Mouse (Mus musculus) large intestine, adult 2 months (tissue): ENCODE data around the gene Adcy3. TPM values are rescaled to one million over a fixed set of nuclear protein-coding genes. Genes with fewer than 3 reads are reported as not detected.

Experiments used
- DNase-seq: peaks from one replicate; pipeline ENCODE4 v3.0.0-alpha.2; 2012; ENCODE audit warnings: low read depth, low spot score
- WGBS: fragments of 180-500 bp; shearing (Covaris S2); methylation state at CpG from one replicate; pipeline ENCODE4 v1.1.7; 2018; 5-methylcytosine and 5-hydroxymethylcytosine counted together
- polyA plus RNA-seq: library from polyadenylated mRNA; depleted of rRNA; stranded (reverse); fragments of >200 nt; gene quantifications from 2 replicates; pipeline ENCODE4 v1.2.3, GENCODE M21; 2012

Gene Adcy3
- polyA plus RNA-seq, 1 experiment, result 2.7 TPM

GRCm38 (mm10) chr12:4178839-4179238 lies 45.9 kb downstream of the Adcy3 start:
- no peak for DNase-seq
- WGBS, result 65% methylated on average over 5 of the region's 5 CpGs

DNA sequence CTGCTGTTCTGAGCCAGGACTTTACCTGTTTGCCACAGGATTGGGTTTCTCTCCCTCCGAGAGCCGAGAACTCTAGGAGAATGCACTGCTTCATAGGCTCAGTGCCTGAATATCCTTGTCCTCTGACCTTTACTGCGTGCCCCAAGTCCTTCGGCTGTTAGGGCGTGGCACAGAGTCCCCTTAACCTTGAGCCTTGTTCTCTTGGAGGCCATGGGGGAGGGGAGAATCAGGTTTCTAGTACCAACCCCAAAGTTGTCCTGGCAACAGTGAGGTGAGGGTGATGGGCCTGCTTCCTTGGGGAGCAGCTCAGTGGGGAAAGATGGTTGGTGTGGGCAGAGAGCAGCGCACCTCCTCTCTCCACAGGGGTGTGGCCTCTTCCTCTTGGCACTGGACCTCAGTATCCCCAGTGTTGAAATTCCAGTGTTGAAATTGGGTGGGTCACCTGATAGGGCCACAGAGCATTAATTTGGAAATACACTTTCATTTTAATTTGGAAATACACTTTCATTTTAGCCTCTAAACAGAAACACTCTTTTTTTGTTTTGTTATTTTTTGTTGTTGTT lies 46.8 kb downstream of the Adcy3 start:
- 56% methylated on average over 6 of the region's 6 CpGs for WGBS

GRCm38 (mm10) chr12:4180507-4180906 lies 47.6 kb downstream of the Adcy3 start:
- DNase-seq, result no peak
- 66% methylated on average over 3 of the region's 3 CpGs for WGBS

More for the DNA sequence above, 46.8 kb downstream of the Adcy3 start:
- DNase-seq, result no peak

DNA sequence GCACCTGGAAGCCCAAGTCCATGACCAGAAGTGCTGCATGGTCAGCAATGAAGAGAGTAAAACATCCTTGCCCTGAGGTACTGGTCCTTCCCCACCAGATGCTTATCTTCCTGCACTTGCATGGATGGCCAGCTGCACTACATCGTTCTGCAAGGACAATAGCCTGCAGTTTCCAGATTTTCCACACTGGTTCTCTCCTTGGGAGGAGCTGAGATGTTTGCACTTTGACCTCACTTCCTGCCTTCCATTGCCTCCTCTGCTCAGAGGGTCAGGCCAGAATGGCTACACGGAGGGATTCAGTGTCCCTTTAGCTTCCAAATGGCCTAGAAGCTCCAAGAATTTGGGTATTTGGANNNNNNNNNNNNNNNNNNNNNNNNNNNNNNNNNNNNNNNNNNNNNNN lies 51.7 kb downstream of the Adcy3 start:
- 52% methylated on average over 2 of the region's 2 CpGs for WGBS

DNA sequence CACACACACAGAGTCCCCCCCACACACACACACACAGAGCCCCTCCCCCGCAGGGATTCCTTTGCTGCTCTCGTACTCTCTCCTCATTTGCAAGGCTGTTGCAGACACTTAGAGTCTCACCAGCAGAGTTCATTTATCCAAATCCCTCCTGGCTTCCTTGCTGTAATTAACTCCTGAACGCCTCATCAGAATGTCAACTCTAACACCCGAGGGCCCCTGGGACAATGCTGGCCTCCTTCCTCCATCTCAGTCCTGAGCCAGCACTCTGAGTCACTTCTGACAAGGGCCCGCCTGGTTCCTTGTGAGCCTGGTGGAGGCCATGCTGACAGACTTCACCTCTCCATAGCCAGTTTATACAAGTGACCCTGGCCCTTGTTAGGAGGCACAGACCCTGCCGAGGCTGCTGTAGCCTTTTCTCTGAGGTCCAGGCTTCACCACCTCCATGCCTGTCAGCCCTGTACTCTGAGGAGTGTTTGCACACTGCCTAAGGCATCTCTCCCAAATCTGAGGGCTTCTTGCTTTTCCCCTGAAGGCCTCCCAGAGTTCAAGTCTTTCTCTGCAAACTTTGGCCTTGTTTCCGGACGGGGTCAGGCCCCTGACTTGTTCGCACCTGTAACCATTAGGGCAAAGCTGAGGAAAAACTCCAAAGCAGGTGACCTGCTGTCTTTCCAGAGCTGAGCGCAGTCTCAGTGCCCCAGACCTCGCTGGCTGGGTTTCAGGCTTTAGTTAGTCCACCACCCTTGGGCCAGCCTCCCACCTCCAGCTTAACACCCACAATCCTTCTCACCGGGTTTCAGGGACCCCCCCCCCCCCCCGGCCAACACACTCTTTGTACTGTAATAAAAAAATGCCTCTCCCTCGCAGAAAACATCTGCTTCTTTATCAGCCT lies 55.5 kb downstream of the Adcy3 start:
- no peak for DNase-seq
- 30% methylated on average over 14 of the region's 14 CpGs for WGBS

More for the DNA sequence above, 51.7 kb downstream of the Adcy3 start:
- DNase-seq, result no peak

GRCm38 (mm10) chr12:4189060-4189447 lies 56.2 kb downstream of the Adcy3 start:
- DNase-seq, result no peak
- 56% methylated on average over 5 of the region's 5 CpGs for WGBS

DNA sequence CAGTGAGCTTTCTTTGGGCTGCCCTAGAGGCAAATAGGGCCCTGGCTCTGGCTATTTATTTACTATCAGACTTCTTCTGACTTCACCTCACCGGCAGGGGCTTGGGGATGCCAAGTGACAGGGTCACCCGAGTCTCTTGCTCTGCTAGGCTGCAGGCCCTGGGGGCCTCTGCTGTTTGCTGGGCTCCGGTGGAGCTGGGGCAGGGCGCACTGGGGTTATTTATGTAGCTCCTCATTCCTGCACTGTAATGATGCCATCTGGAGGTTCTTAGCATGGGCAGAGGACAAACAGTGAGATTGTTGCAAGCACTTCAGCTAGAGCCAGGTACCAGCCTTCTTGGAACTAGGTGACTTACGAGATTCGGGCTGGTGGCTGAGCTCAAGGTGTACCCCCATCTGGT lies 59.6 kb downstream of the Adcy3 start:
- 73% methylated on average over 6 of the region's 6 CpGs for WGBS
- DNase-seq, result no peak

GRCm38 (mm10) chr12:4193025-4193740 lies 60.3 kb downstream of the Adcy3 start:
- 53% methylated on average over 10 of the region's 10 CpGs for WGBS

GRCm38 (mm10) chr12:4194643-4195042 lies 61.7 kb downstream of the Adcy3 start:
- WGBS, result 87% methylated on average over 14 of the region's 14 CpGs
- no peak for DNase-seq

More at GRCm38 (mm10) chr12:4193025-4193740, 60.3 kb downstream of the Adcy3 start:
- no peak for DNase-seq

GRCm38 (mm10) chr12:4198702-4199101 lies 65.8 kb downstream of the Adcy3 start:
- WGBS, result 77% methylated on average over 4 of the region's 4 CpGs
- no peak for DNase-seq

- no peak for DNase-seq
Observed at GRCm38 (mm10) chr12:4199271-4199670, 66.4 kb downstream of the Adcy3 start.

GRCm38 (mm10) chr12:4201454-4202200 lies 68.7 kb downstream of the Adcy3 start:
- WGBS, result 87% methylated on average over 13 of the region's 13 CpGs
- DNase-seq, result no peak

More at GRCm38 (mm10) chr12:4199271-4199670, 66.4 kb downstream of the Adcy3 start:
- WGBS, result 94% methylated on average over 11 of the region's 11 CpGs

- WGBS, result 89% methylated on average over 4 of the region's 4 CpGs
- DNase-seq, result no peak
Observed at GRCm38 (mm10) chr12:4202206-4202605, 69.3 kb downstream of the Adcy3 start.

DNA sequence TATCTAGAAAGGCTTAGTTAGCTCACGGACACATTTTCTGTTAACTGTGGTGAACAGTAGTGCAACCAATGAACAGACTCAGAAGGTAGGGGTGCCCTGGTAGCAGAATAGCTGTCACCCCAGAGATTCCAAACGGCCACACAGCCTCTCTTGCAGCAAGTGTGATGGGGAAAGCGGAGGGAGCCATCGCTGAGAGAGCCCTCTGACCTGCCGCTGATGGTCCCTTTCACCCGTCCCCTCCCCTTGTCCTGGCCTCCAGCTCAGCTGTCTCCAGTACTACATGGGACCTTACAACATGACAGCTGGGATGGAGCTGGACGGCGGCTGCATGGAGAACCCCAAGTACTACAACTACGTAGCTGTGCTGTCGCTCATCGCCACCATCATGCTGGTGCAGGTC lies 73.2 kb downstream of the Adcy3 start:
- WGBS, result 95% methylated on average over 11 of the region's 11 CpGs
- DNase-seq, result no peak

- no peak for DNase-seq
- 75% methylated on average over 15 of the region's 15 CpGs for WGBS
Observed at GRCm38 (mm10) chr12:4208405-4209133, 75.7 kb downstream of the Adcy3 start.

DNA sequence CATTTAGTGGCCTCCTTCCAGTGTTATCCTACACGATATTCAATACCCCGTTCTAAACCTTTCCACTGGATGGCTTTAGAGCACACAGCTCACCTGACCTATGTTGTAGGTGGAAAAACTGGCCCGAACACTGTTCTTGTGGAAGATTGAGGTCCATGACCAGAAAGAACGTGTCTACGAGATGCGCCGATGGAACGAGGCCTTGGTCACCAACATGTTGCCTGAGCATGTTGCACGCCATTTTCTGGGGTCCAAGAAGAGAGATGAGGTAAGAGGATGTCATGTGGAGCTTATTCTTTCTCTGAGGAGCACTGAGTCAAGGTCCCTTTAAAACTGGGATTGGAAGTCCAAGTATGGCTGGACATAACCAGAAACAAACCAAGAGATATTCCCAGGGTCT lies 76.3 kb downstream of the Adcy3 start:
- DNase-seq, result no peak
- 97% methylated on average over 9 of the region's 9 CpGs for WGBS

- no peak for DNase-seq
- 82% methylated on average over 9 of the region's 9 CpGs for WGBS
Observed at GRCm38 (mm10) chr12:4211174-4211573, 78.3 kb downstream of the Adcy3 start.

DNA sequence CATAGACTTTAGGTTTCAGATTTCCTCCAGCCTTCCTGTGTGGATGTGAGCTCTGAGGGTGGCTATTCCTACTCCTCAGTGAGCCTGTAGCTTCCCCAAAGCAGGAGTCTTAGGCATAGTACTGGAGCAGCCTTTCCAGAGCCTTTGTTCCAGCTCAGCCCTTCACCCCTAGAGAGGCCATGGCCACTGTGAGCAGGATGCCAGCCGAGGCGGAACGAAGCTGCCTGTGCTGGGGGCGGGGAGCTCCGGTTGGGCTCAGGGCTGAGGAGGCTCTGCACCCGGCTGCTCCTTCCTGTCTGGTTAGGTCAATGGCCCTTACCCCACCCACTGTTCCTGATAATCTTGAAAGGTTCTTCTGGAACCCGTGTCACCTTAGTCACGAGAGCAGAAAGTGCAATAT lies 80.0 kb downstream of the Adcy3 start:
- WGBS, result 70% methylated on average over 8 of the region's 8 CpGs

GRCm38 (mm10) chr12:4230156-4230555 lies 97.3 kb downstream of the Adcy3 start:
- DNase-seq, result no peak
- 69% methylated on average over 7 of the region's 7 CpGs for WGBS

More for the DNA sequence above, 80.0 kb downstream of the Adcy3 start:
- no peak for DNase-seq
